Mouse (Mus musculus) c-Kit-positive CD71-positive TER-119-positive erythroid progenitor cells, embryonic 14.5 days (primary cell): ENCODE data around the gene Capn5.

Experiments
- DNase-seq: peaks from one replicate; pipeline ENCODE4 v3.0.0-alpha.2; 2013; ENCODE audit warnings: low spot score

The Capn5 gene

GRCm38 (mm10) chr7:98176322-98177070, 1.6 kb downstream of the Capn5 start:
- DNase-seq = no peak

GRCm38 (mm10) chr7:98174883-98175755, 3.0 kb downstream of the Capn5 start:
- DNase-seq = peak; percentile 80

GRCm38 (mm10) chr7:98173408-98173807, 4.7 kb downstream of the Capn5 start:
- no peak for DNase-seq

GRCm38 (mm10) chr7:98172661-98173060, 5.4 kb downstream of the Capn5 start:
- DNase-seq = no peak

GRCm38 (mm10) chr7:98171141-98172073, 6.7 kb downstream of the Capn5 start:
- peak; percentile 80 for DNase-seq

GRCm38 (mm10) chr7:98164999-98165528, 13.0 kb downstream of the Capn5 start:
- DNase-seq = no peak

GRCm38 (mm10) chr7:98164382-98164998, 13.6 kb downstream of the Capn5 start:
- no peak for DNase-seq

GRCm38 (mm10) chr7:98163700-98164099, 14.4 kb downstream of the Capn5 start:
- DNase-seq = no peak

GRCm38 (mm10) chr7:98162239-98162638, 15.8 kb downstream of the Capn5 start:
- DNase-seq = no peak

GRCm38 (mm10) chr7:98160041-98160740, 17.9 kb downstream of the Capn5 start:
- no peak for DNase-seq

- no peak for DNase-seq
Measured at GRCm38 (mm10) chr7:98158481-98158880, 19.6 kb downstream of the Capn5 start.

- DNase-seq = peak; percentile 64
Measured at GRCm38 (mm10) chr7:98157636-98158332, 20.3 kb downstream of the Capn5 start.

GRCm38 (mm10) chr7:98156280-98156665, 21.8 kb downstream of the Capn5 start:
- DNase-seq = no peak

GRCm38 (mm10) chr7:98155546-98156279, 22.4 kb downstream of the Capn5 start:
- peak; percentile 65 for DNase-seq

GRCm38 (mm10) chr7:98153892-98154291, 24.2 kb downstream of the Capn5 start:
- DNase-seq = no peak

GRCm38 (mm10) chr7:98153345-98153744, 24.7 kb downstream of the Capn5 start:
- DNase-seq = no peak

- no peak for DNase-seq
Measured at GRCm38 (mm10) chr7:98152400-98152799, 25.7 kb downstream of the Capn5 start.

- DNase-seq = no peak
Measured at GRCm38 (mm10) chr7:98150525-98150924, 27.5 kb downstream of the Capn5 start.

- DNase-seq = no peak
Measured at GRCm38 (mm10) chr7:98149802-98150201, 28.3 kb downstream of the Capn5 start.
